Mouse (Mus musculus): ENCODE data around the gene Irf2bp2. TPM values are rescaled to one million over a fixed set of nuclear protein-coding genes. Genes with fewer than 3 reads are reported as not detected.

The Irf2bp2 gene
- polyA plus RNA-seq, 1 experiment = 51.5 TPM

DNA sequence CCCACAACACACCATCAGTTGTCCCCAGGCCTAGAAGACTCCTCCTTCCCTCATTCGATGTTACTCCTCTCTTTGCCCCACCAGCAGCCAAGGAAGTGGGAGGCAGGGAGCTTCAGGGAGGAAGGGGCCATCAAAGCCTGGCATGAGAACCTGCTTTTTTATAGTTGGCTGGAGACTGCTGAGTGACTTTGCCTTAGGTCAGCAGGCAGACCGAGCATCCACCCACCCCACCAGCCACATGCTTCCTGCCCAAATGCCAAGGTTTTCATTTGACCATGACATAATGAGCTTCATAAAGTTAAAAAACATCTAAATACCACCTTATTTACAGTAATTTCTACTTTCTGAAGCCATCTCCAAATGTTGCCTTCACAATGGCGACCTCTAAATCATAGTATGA, 26.9 kb upstream of the Irf2bp2 start:
- no peaks in the 10 kb centered on the region for H3K27me3 ChIP-seq (replicated peaks)
- H3K4me1 ChIP-seq = peaks cover 69% of the 10 kb centered on the region
- peaks cover under 1% of the 10 kb centered on the region for H3K36me3 ChIP-seq (replicated peaks; ENCODE audit: low read length)
- TF ChIP-seq GATA1 (IDR thresholded peaks at IDR 0.05; ENCODE audit: borderline replicate concordance, low read length) = no peak
- TF ChIP-seq FLI1 (IDR thresholded peaks at IDR 0.05; ENCODE audit: low read length) = no peak
- H3K4me3 ChIP-seq (replicated peaks) = peak overlapping the region; percentile 44
- H3K9me3 ChIP-seq = peaks cover 5% of the 10 kb centered on the region; the same call in 1 of the 2 replicates

DNA sequence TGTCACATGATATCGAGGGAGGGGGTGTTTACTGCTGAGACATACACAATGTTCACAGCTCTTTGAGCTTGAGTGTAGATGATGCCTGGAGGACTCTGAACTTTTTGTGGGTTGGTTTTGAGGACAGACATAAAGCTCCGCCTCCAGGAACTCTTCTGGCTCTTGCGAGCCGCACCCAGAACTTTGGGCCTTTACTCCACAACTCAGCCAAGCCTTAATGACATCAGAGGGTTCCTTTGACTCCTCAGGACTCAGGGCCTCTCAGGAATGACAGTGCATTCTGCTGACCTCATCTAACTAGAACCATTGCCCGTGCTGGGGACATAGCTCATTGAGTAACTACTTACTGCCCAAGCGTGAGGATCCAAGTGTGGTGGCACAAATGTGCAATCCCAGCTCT, 25.7 kb upstream of the Irf2bp2 start:
- Histone ChIP-seq H3K27me3 (replicated peaks) (no peaks in the 10 kb centered on the region), H3K4me3 (replicated peaks) (no peak overlapping the region), H3K36me3 (replicated peaks; ENCODE audit: low read length) (peaks cover 2% of the 10 kb centered on the region), H3K4me1 (peaks cover 74% of the 10 kb centered on the region), H3K9me3 (peaks cover 5% of the 10 kb centered on the region; the same call in 1 of the 2 replicates)
- no peak for TF ChIP-seq FLI1 (IDR thresholded peaks at IDR 0.05; ENCODE audit: low read length)
- no peak for TF ChIP-seq GATA1 (IDR thresholded peaks at IDR 0.05; ENCODE audit: borderline replicate concordance, low read length)

DNA sequence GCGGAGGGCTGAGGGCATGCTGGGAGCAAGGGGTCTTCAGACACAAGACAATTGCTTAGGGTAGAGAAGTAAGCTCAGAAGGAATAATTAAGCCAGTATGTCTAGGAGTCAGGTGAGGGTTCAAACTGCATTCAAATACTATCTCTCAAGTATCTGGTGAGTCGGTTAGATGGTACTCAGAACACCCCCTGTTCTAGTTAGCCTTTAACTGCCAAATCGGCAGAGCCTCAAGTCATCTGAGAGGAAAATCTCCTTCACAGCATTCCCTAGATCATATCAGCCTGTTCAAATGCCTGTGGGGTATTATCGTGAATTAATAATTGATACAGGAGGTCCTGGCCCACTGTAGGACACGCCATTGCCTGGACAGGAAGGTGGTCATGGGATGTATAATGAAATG, 23.9 kb upstream of the Irf2bp2 start:
- peaks cover 5% of the 10 kb centered on the region; the same call in 1 of the 2 replicates for H3K9me3 ChIP-seq
- H3K4me1 ChIP-seq = peaks cover 88% of the 10 kb centered on the region
- no peaks in the 10 kb centered on the region for H3K27me3 ChIP-seq (replicated peaks)
- TF ChIP-seq FLI1 (IDR thresholded peaks at IDR 0.05; ENCODE audit: low read length) (no peak), GATA1 (IDR thresholded peaks at IDR 0.05; ENCODE audit: borderline replicate concordance, low read length) (no peak)
- H3K36me3 ChIP-seq (replicated peaks; ENCODE audit: low read length) = peaks cover 2% of the 10 kb centered on the region
- no peak overlapping the region for H3K4me3 ChIP-seq (replicated peaks)

DNA sequence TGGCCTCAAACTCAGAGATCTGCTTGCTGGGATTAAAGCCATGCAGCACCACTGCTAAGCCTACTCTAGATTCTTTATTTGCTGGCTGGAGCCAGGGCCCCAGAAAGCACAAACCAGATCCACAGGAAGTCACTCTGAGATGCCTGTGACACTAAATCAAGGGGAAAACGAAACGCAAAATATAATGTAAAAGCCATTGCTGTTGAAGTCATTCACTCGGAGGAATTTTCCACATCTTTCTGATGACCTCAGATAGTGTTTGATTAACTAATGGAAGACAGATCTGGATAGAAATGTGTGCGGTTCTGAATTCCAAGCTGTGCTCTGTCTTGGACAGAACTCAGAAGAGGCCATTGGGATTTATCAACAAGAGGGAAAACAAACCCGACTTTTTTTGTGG, 22.9 kb upstream of the Irf2bp2 start:
- peaks cover 2% of the 10 kb centered on the region for H3K36me3 ChIP-seq (replicated peaks; ENCODE audit: low read length)
- H3K9me3 ChIP-seq = peaks cover 5% of the 10 kb centered on the region; the same call in 1 of the 2 replicates
- TF ChIP-seq FLI1 (IDR thresholded peaks at IDR 0.05; ENCODE audit: low read length) (no peak), GATA1 (IDR thresholded peaks at IDR 0.05; ENCODE audit: borderline replicate concordance, low read length) (no peak)
- H3K4me3 ChIP-seq (replicated peaks) = no peak overlapping the region
- H3K27me3 ChIP-seq (replicated peaks) = no peaks in the 10 kb centered on the region
- peaks cover 92% of the 10 kb centered on the region for H3K4me1 ChIP-seq

DNA sequence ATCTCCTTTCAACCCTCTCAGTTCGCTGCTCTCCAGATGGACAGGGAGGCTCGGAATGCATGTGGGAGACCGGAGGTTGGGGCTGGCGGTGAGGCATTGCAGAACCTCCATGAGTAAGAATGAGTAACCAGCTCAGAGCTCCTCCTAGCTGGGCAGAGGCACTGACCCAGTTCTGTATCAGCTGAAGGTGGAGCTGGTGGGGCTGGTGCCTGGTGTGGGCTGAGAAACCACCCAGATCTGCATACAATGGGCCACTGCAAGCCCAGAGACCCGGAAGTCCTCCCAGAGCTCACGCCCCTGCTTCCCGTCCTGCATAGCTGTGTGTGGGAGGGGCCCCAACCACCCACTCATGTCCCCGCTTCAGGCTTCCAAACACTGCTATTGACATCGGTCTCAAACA, 22.0 kb upstream of the Irf2bp2 start:
- no peak for TF ChIP-seq FLI1 (IDR thresholded peaks at IDR 0.05; ENCODE audit: low read length)
- no peak for TF ChIP-seq GATA1 (IDR thresholded peaks at IDR 0.05; ENCODE audit: borderline replicate concordance, low read length)
- peak overlapping the region; percentile 25 for H3K4me3 ChIP-seq (replicated peaks)
- peaks cover 5% of the 10 kb centered on the region; the same call in 1 of the 2 replicates for H3K9me3 ChIP-seq
- H3K4me1 ChIP-seq = peaks cover 88% of the 10 kb centered on the region
- H3K36me3 ChIP-seq (replicated peaks; ENCODE audit: low read length) = peaks cover 2% of the 10 kb centered on the region
- H3K27me3 ChIP-seq (replicated peaks) = no peaks in the 10 kb centered on the region

DNA sequence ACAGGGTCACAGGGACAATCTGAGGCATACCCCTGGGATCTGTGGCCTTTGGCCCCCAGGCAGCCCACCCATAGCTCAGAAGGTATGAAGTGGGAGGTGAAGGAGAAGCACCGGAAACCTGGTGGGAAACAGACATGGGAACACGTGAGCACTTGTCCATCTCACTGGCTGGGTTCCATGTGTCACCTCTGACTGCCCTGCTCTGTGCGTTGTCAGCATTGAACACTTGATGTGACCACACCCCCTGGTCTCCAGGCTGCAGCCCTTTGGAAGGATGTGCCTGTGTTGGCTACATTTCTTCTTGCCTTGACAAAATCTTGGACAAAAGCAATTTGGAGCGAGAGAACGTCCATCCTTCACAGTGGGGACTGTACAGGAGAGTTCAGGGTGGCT, 20.9 kb upstream of the Irf2bp2 start:
- Histone ChIP-seq H3K4me3 (replicated peaks) (no peak overlapping the region), H3K4me1 (peaks cover 82% of the 10 kb centered on the region), H3K27me3 (replicated peaks) (no peaks in the 10 kb centered on the region), H3K36me3 (replicated peaks; ENCODE audit: low read length) (peaks cover 2% of the 10 kb centered on the region), H3K9me3 (peaks cover 5% of the 10 kb centered on the region; the same call in 1 of the 2 replicates)
- TF ChIP-seq GATA1 (IDR thresholded peaks at IDR 0.05; ENCODE audit: borderline replicate concordance, low read length) (no peak), FLI1 (IDR thresholded peaks at IDR 0.05; ENCODE audit: low read length) (no peak)

DNA sequence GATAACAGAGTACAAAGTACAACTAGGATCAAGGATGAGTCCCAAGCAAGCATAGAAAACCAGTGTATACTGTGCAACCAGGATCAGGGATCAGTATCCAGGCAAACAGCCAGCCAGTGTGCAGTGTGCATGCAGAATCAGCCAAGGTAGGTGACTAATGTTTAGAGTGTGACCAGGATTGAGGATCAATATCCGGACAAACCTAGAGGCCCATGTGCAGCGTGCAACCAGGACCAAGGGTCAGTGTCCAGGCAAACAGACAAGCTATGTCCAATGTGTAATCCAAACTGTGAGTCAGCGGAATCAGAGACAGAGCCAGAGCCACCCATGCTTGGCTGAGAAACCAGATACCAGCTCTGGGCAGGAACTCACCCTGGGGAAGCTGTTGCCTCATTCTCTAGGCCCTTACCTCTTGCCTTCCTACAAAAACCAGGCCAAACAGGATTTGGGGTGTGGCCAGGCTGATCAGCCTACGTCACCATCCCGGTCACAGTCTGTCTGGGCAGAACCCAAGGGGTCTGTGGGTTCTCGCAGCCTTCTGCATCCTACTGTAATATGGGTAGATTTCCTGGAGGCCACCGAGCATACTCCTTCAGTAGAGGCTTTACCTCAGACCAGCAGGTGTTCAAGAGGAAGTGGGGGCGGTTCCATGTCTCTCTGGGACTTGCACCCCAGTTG, 20.4 kb upstream of the Irf2bp2 start:
- TF ChIP-seq GATA1 (IDR thresholded peaks at IDR 0.05; ENCODE audit: borderline replicate concordance, low read length) (no peak), FLI1 (IDR thresholded peaks at IDR 0.05; ENCODE audit: low read length) (no peak)
- no peaks in the 10 kb centered on the region for H3K27me3 ChIP-seq (replicated peaks)
- H3K4me1 ChIP-seq = peaks cover 81% of the 10 kb centered on the region
- peak overlapping the region; percentile 0 for H3K4me3 ChIP-seq (replicated peaks)
- peaks cover 5% of the 10 kb centered on the region; the same call in 1 of the 2 replicates for H3K9me3 ChIP-seq
- H3K36me3 ChIP-seq (replicated peaks; ENCODE audit: low read length) = peaks cover 2% of the 10 kb centered on the region

DNA sequence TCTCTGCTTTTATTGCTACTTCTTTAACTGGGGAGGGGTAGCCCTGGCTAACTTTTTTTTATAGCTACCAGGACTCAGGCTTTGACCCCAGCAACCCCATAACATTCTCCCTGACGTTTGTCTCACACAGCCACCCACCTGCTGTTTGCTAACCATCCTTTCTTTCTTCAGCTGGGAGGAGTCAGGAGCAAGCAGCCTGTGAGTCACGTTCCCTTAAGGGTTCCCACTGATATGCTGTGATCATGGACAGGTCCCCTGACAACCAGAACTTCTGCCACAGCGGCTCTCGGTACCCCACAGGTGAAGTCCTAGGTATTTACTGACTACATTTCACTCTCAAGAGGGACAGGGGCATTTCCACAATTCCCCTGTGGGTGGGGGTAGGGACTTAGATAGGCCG, 19.4 kb upstream of the Irf2bp2 start:
- Histone ChIP-seq H3K36me3 (replicated peaks; ENCODE audit: low read length) (peaks cover 2% of the 10 kb centered on the region), H3K9me3 (peaks cover 5% of the 10 kb centered on the region; the same call in 1 of the 2 replicates), H3K4me3 (replicated peaks) (no peak overlapping the region), H3K4me1 (peaks cover 77% of the 10 kb centered on the region), H3K27me3 (replicated peaks) (no peaks in the 10 kb centered on the region)
- TF ChIP-seq GATA1 (IDR thresholded peaks at IDR 0.05; ENCODE audit: borderline replicate concordance, low read length) = no peak
- no peak for TF ChIP-seq FLI1 (IDR thresholded peaks at IDR 0.05; ENCODE audit: low read length)

DNA sequence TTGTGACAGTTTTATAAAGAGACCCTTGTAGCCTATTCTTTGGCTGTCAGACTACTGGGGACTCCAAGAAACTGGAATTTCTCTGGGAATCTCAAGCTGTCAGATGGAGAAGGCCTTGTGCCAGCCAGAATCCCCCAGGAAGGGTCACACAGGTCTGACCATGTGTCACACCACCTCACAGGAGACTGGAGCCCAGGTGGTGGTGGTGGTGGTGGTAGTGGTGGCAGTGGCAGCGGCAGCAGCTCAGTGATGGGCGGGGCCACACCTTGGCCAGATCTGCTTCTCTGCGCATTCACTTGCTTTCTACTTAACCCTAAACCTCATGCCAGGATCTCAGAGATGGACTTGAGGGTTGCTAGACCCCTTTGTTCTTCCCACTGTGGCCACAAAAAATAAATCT, 19.0 kb upstream of the Irf2bp2 start:
- Histone ChIP-seq H3K9me3 (peaks cover 5% of the 10 kb centered on the region; the same call in 1 of the 2 replicates), H3K4me1 (peaks cover 78% of the 10 kb centered on the region), H3K27me3 (replicated peaks) (no peaks in the 10 kb centered on the region), H3K36me3 (replicated peaks; ENCODE audit: low read length) (peaks cover 2% of the 10 kb centered on the region), H3K4me3 (replicated peaks) (no peak overlapping the region)
- TF ChIP-seq GATA1 (IDR thresholded peaks at IDR 0.05; ENCODE audit: borderline replicate concordance, low read length) = no peak
- TF ChIP-seq FLI1 (IDR thresholded peaks at IDR 0.05; ENCODE audit: low read length) = no peak

DNA sequence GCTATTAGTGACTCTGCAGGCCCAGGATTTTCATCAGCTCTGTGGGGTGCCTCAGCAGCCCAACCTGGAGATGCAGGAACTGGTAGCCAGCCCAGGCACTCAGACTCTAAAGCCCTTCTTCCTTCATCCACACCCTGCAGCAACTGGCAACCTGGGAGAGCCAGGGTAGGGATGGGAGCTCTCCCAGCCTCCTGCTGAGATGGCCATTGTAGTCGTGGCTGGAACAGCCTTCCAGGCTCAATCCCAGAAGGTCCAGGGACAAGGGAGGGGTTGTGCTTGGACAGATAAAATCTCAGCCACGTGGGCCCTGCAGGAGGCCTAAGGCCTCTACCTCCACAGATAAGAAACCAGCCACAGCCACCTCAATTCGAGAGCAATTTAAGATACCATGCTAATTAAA, 16.9 kb upstream of the Irf2bp2 start:
- TF ChIP-seq GATA1 (IDR thresholded peaks at IDR 0.05; ENCODE audit: borderline replicate concordance, low read length) (no peak), FLI1 (IDR thresholded peaks at IDR 0.05; ENCODE audit: low read length) (no peak)
- Histone ChIP-seq H3K36me3 (replicated peaks; ENCODE audit: low read length) (peaks cover 2% of the 10 kb centered on the region), H3K4me3 (replicated peaks) (no peak overlapping the region), H3K9me3 (no peaks in the 10 kb centered on the region), H3K27me3 (replicated peaks) (no peaks in the 10 kb centered on the region), H3K4me1 (peaks cover 62% of the 10 kb centered on the region)
